Mouse (Mus musculus) left cerebral cortex, postnatal 14 days (tissue): ENCODE measurements around the gene Grik4. TPM values are rescaled to one million over a fixed set of nuclear protein-coding genes. Genes with fewer than 3 reads are reported as not detected.

Experiments
- DNase-seq, 2 experiments: peaks; one replicate each; pipeline ENCODE4 v3.0.0; 2021 to 2022; ENCODE audit warnings: low spot score in 2 of 2, mixed read lengths in 1 of 2
- intact Hi-C: fragments of 180-260 bp; cut with DNase I; formaldehyde crosslinking; loops from one replicate; pipeline ENCODE4 v1.15.1; 2025
- total RNA-seq, 2 experiments: library from RNA; stranded (reverse); gene quantifications; 2 replicates each; pipeline ENCODE4 v1.2.3; 2021

Grik4 gene
- total RNA-seq, 2 experiments from 2014 or later: 16.0 to 16.7 TPM

GRCm38 (mm10) chr9:42647596-42647995, 296.7 kb downstream of the Grik4 start:
- intact Hi-C loops: no loop called here
- no peak for DNase-seq

- intact Hi-C loops: no loop called here
- peak; percentile 28 to 47 for DNase-seq
Observed at GRCm38 (mm10) chr9:42646821-42647220, 297.5 kb downstream of the Grik4 start.

GRCm38 (mm10) chr9:42645161-42645560, 299.1 kb downstream of the Grik4 start:
- intact Hi-C loops: no loop called here
- DNase-seq: peak in 1 of 2 experiments; percentile 34

- intact Hi-C loops: no loop called here
- peak; percentile 85 to 86 for DNase-seq
Observed at GRCm38 (mm10) chr9:42642821-42643220, 301.5 kb downstream of the Grik4 start.

GRCm38 (mm10) chr9:42641550-42642117, 302.7 kb downstream of the Grik4 start:
- no peak for DNase-seq
- intact Hi-C loops: no loop called here

GRCm38 (mm10) chr9:42636446-42636845, 307.8 kb downstream of the Grik4 start:
- intact Hi-C loops: no loop called here
- DNase-seq: no peak

GRCm38 (mm10) chr9:42631479-42631878, 312.8 kb downstream of the Grik4 start:
- no peak for DNase-seq
- intact Hi-C loops: no loop called here

DNA sequence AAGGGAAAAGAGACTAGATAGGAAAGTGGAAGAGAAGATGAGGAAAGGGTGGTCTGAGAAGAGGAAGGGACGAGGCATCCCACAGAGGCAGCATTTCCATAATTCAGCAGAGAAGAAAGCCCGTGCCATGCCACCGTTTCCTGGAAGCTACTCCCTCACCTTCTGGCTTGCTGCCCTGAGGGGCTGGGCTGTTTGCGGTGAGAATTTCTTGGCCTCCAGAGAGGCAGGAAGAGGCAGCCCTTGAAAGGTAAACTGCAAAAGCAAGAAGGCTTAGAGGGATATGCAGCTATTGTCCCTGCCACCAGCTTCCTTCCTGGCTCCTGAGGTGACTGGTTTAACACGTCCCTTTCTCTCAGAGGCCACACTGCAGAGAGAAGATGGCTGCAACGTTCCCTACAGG, 316.7 kb downstream of the Grik4 start:
- no peak for DNase-seq
- intact Hi-C loops: no loop called here

DNA sequence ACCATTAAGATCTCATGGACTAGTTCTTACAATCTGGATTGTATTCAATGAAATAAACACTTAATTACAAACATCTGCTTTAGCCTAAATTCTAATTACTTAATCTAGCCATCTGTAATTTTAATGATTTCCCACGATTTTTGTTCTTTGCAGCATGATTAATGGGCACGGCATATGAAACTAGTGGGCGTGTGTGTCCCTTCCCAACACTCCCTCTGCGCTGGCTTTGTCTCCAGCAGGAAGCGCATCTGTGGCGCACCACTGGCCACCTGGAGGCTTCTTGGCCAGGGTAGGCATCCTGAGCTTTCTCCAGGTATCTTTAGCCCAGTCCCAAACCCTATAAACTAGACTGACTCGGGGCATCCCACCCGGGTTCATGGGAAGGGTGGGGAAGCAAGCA, 317.1 kb downstream of the Grik4 start:
- intact Hi-C loops: no loop called here
- no peak for DNase-seq

DNA sequence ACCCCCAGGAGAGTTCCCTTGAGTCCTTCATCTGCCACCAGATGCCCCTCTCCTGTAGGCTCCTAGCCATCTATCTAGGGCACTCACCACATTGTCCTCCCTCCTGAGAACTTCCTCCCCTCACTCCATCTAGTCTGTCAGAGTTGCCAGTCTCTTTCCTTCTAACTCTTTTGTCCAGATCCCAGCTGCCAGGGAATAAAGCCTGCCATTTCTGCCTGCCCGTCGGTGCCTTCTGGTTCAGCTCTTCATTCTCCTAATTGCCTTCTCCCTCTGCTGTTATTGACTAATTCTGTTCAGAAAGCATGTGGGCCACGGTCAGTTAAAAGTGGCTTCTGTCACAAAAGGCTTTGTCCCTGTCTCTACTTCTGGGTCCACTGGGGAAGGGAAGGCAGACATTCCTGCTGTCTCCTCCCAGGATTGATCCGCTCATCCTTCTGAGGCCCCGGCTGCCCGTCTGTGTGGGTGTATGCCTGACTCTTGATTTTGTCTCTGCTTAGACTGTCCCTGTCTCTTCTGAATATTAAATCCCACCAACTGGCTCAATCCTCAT, 318.0 kb downstream of the Grik4 start:
- intact Hi-C loops: no loop called here
- no peak for DNase-seq

- DNase-seq: no peak
- intact Hi-C loops: no loop called here
Observed at GRCm38 (mm10) chr9:42614409-42614808, 329.9 kb downstream of the Grik4 start.

GRCm38 (mm10) chr9:42613827-42614226, 330.5 kb downstream of the Grik4 start:
- DNase-seq: no peak
- intact Hi-C loops: no loop called here

DNA sequence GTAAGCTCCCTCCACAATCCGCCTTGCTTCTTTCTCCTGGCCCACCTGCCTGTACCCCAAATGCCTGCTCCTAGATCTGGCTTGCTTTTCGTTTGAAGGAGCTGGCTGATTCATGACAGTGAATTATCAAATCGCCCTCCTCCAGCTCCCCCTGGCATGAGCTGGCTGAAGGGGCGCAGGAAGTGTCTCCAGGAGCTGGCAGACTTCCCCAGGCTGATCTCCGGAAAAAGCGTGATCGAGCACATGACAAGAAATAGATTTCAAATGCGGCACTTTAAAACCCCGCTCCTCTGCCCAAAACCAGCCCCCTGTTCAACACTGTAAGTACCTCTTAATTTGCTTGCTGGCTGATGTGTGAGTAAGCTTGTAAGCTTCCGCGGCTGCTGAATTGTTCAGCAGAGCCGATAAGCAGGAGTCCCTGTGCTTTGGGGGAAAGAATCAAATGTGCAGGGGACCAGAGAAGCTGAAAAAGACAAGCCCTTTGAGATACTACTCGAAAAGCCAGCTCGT, 331.8 kb downstream of the Grik4 start:
- intact Hi-C loops: no loop called here
- peak in 1 of 2 experiments; percentile 19 for DNase-seq

GRCm38 (mm10) chr9:42601445-42601844, 342.8 kb downstream of the Grik4 start:
- intact Hi-C loops: no loop called here
- no peak for DNase-seq

DNA sequence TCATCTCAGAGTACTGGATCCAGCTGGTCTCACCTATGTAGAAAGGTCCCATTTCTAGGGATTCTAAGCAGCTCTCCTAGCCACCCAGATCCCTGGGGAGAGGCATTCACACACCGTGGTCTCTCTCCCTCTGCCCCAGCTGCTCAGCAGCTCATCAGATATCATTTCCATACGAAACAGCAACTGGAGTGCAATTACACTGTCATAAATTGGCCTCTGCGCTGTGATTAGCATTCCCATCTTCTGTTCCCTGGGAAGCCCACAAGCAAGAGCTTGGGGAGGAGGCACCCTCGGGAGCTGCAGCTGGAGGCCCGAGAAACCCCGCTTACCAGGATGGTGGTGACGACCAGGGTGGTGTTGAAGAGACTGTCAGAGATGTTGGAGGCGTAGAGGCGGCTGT, 346.8 kb downstream of the Grik4 start:
- peak in 1 of 2 experiments; percentile 20 for DNase-seq
- intact Hi-C loops: no loop called here

GRCm38 (mm10) chr9:42578511-42578910, 365.8 kb downstream of the Grik4 start:
- intact Hi-C loops: no loop called here
- DNase-seq: no peak

DNA sequence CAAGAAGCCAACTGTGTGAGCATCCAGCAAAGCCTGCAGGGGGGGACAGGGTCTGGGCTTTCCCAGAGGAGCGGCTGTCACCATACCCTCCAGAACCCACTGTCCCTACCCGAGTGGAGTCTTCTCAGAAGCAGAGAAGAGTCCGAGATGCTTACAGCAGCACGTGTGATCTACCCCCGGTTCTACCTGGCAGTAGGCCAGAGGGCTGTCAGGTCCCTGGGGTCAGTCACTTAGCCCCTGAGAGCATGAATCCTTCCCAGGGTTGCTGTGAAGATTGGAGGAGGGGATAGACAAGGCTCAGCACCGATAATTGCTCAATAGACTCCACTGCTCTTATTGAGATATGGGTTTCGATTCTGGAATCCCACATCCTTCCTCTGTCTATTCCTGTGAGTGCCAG, 366.2 kb downstream of the Grik4 start:
- intact Hi-C loops: no loop called here
- no peak for DNase-seq

DNA sequence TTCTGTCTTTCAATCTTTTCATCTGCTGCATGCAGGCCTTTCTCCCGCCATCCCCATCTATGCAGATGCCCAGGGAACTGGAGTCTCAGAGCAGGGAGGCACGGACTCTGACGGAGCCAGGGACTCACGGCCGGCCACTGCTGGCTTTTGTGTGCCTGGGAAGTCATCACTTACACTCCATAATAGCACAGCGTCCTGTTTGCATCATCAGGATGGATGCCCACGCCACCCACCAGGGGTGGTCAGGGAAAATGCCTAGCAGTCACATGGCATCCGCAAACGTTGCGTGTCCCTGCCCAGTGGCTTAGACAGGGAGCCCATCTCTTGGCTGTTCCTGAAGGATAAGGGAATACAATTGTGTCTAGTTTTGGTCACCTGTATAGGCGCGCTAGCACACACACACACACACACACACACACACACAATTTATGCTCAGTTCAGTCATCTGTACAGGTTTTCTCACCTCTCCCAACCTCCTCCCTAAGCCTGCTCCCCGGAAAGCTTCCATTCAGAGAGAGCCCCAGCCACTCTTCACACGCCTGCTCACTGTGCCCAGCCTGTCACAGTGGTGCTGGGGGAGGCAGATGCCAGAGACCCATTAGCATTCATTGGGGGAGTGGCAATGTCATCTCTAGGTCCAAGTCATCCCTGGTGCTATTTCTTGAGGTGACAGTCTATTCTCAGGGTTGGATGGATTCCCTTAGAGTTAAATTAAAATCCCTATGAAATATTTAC, 370.5 kb downstream of the Grik4 start:
- DNase-seq: peak; percentile 31 to 34
- intact Hi-C loops: no loop called here

GRCm38 (mm10) chr9:42573180-42573579, 371.1 kb downstream of the Grik4 start:
- intact Hi-C loops: no loop called here
- peak; percentile 59 to 77 for DNase-seq

- DNase-seq: peak; percentile 43 to 56
- intact Hi-C loops: no loop called here
Observed at GRCm38 (mm10) chr9:42565921-42566320, 378.4 kb downstream of the Grik4 start.

DNA sequence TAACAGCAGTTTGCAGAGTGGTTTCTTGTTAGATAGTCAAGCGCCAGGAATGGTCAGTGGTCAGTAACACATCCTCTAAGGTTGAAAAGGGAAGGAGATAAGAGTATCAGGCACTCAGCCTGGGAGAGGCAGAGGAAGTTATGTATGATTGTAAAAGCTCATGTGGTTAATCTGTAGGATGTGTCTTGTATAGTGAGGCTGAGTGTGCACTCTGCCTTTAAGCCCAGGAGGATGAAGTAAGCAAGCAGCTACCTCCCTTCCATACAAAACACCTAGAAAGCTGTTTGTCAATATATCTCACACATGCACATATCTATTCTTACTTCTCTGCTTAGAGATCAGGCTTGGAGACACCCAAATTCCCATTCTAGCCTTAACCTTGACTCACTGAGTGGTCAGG, 389.1 kb downstream of the Grik4 start:
- intact Hi-C loops: loop anchor here (10.0 kb wide), 1 partner anchor 230 kb away; no protein-coding TSS in a partner anchor
- no peak for DNase-seq
